In the genomic region with DNA sequence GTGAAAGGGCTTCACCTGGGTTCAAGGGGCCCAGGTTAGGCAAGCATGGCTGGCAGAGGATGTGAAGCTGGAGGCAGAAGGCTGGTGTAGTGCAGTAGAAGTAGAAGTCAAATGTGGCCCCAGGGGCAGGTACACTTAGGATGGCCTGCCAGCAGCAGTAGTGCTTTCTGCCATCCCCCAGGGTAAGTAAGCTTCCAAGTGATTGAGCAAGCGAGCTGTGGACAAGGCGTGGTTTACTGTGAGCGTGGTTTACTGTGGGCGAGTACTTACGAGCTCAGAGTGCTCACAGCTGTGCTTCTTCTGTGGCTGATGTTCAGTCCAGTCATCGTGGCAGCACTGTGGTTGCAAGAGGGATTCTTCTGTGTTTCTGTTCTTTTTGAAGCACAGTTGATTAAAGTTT, we compare ENCODE assay signal across 9 mouse cellular contexts.
DNase-seq lines count a peak whose midpoint lies in the region; ATAC-seq and TF ChIP-seq lines count a peak whose summit lies in the region.
"Had no signal": no experiment of that assay in that cellular context is flagged by ENCODE, and none has a peak within 500 bp of the region (broad histone marks: within the 10 kb centered on the region; RNA-seq: fewer than 3 reads in every experiment).

No protein-coding gene starts in this region.

- H3K9ac ChIP-seq in forebrain, embryonic 12.5 days = no peak overlapping the region

- H3K27me3 ChIP-seq in G1E (ENCODE audit: insufficient read depth, low read length) = no peaks in the 10 kb centered on the region
- H3K27me3 ChIP-seq in forebrain, embryonic 12.5 days = peaks cover 18% of the 10 kb centered on the region

- peaks cover 53% of the 10 kb centered on the region for H3K36me3 ChIP-seq in G1E (replicated peaks)
- no peaks in the 10 kb centered on the region for H3K36me3 ChIP-seq in forebrain, embryonic 12.5 days (replicated peaks)

- WGBS in forebrain, embryonic 12.5 days = 90% methylated on average over 6 of the region's 6 CpGs

- no peak overlapping the region for H3K4me3 ChIP-seq in G1E (ENCODE audit: low read depth, low read length)
- H3K4me3 ChIP-seq in forebrain, embryonic 12.5 days (replicated peaks) = no peak overlapping the region
- H3K4me3 ChIP-seq: midbrain, embryonic 10.5 days had no signal

- ATAC-seq in G1E (ENCODE audit: extremely low read depth, insufficient number of reproducible peaks, low FRiP score, poor library complexity, severe bottlenecking) = peak; percentile 36; the same call in 1 of the 2 replicates
- ATAC-seq in granulocyte monocyte progenitor cell, adult 5-6 weeks (replicated peaks; ENCODE audit: poor library complexity, severe bottlenecking) = peak; percentile 96
- peak; percentile 92 for ATAC-seq in megakaryocyte, adult 5-6 weeks (ENCODE audit: poor library complexity, severe bottlenecking)
- ATAC-seq in forebrain, embryonic 12.5 days (ENCODE audit: low FRiP score) = no peak

- DNase-seq in kidney, adult 11 months = peak; percentile 39
- DNase-seq in kidney, adult 9 months = no peak
- DNase-seq in G1E (ENCODE audit: low spot score) = peak; percentile 12
- no peak for DNase-seq in right cerebral cortex, postnatal 14 days
- no peak for DNase-seq in testis, postnatal 10 days (ENCODE audit: low spot score)

- no peak overlapping the region for H3K27ac ChIP-seq in forebrain, embryonic 12.5 days
- H3K27ac ChIP-seq: midbrain, embryonic 10.5 days had no signal

- TF ChIP-seq CTCF in G1E (IDR thresholded peaks at IDR 0.05; ENCODE audit: low read depth, low read length) = no peak

- H3K9me3 ChIP-seq in G1E (replicated peaks) = no peaks in the 10 kb centered on the region
- H3K9me3 ChIP-seq in forebrain, embryonic 12.5 days = no peaks in the 10 kb centered on the region
- H3K9me3 ChIP-seq: midbrain, embryonic 10.5 days had no signal

- no peak overlapping the region for H3K4me2 ChIP-seq in forebrain, embryonic 12.5 days

- peaks cover 28% of the 10 kb centered on the region for H3K4me1 ChIP-seq in G1E (ENCODE audit: insufficient read depth, low read depth, low read length)
- H3K4me1 ChIP-seq in forebrain, embryonic 12.5 days = peaks cover 48% of the 10 kb centered on the region

Comparison
In these comparisons a context has a peak if more than half of its experiments do, and no peak if none do; other contexts are left out.
1. DNase-seq: peak in kidney, adult 11 months (single experiment) and G1E (single experiment); none in kidney, adult 9 months (single experiment), right cerebral cortex, postnatal 14 days (single experiment) and testis, postnatal 10 days (single experiment).